Mouse (Mus musculus) frontal cortex, postnatal 10 days (tissue): ENCODE measurements around the gene Olfr1278.
"Not testable (repeated sequence)": the region's sequence is repeated elsewhere in the genome, so short reads cannot be mapped to it uniquely, and the experiment has no call there.

Experiments used
- DNase-seq, 2 experiments: peaks; one replicate each; pipeline ENCODE4 v3.0.0; 2022; ENCODE audit warnings: low spot score in 2 of 2, mixed read lengths in 1 of 2

The Olfr1278 gene

DNA sequence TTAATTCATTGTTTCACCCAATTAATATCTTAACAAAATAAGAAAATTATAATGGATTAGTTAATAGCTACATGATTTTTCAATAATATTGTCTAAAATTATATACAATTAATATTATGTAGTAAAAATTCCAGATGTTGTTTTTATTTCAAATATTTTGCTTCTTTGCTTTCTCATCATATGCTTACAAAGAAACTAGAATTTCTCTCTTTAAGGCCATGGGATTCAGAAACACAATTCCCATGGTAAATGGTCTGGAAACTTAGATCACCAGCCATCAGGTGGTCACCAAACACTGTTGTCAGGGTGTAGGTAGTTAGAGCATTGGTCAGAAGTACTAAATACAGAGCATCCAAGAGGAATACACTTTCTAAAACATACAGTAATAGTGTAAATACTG, at the start of gene Olfr1278:
Olfr1278 (plus strand) TSS at position 301 of the 400 bp plus-strand sequence.
- DNase-seq: no peak

DNA sequence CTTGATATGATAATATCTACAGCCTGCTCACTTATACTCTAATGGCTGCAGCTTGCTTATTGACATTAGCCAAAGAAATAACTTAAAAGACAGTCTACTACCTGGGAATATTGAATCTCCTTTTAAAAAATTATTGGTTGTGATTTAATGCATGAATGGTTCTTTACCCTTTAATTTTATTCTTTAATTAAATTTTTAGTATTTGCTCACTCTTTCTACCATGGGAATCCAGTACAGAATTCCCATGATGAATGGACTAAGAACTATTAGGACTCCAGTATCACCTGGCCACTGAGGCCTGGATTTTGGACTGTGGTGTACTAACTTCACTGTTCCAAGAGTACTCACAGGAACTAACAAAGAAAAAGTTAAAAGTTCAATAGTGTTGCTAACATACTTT, 35.7 kb upstream of the Olfr1278 start, which contains the start of gene Olfr1276:
Olfr1276 (plus strand) TSS at position 301 of the 400 bp plus-strand sequence.
- DNase-seq: no peak

DNA sequence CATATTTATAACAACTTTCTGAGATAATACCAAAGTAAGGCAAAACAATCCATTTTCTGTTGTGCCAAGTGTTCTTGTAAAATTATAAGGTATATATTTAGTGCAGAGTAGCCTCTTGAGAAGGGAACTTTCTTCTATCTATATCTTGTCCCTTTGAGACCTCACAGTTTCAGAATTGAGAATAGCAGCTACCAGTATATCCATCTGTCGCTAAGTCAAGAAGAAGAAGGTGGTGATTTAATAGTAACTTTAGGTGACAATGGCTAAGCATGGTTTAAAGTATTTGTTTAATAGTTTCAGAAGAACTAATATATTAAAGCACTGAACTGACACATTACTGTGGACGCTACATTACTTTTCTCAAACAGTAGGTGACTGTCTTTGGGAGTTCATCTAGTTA, 15.9 kb upstream of the Olfr1278 start, which contains the start of gene Olfr1277:
Olfr1277 (minus strand) TSS at position 101 of the 400 bp plus-strand sequence.
- no peak for DNase-seq

DNA sequence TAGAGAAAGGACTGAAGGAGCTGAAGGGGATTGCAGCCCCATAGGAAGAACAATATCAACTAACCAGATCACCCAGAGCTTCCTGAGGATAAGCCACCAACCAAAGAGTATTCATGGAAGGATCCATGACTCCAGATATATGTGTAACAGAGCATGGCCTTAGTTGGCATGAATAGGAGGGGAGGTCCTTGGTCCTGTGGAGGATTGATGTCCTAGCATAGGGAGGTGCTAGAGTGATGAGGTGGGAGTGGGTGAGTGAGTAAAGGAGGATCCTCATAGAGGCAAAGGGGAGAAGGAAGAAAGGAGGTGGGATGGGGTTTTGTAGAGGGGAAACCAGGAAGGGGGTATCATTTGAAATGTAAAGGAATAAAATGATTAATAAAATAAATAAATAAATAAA, 8.6 kb downstream of the Olfr1278 start:
- no peak for DNase-seq

DNA sequence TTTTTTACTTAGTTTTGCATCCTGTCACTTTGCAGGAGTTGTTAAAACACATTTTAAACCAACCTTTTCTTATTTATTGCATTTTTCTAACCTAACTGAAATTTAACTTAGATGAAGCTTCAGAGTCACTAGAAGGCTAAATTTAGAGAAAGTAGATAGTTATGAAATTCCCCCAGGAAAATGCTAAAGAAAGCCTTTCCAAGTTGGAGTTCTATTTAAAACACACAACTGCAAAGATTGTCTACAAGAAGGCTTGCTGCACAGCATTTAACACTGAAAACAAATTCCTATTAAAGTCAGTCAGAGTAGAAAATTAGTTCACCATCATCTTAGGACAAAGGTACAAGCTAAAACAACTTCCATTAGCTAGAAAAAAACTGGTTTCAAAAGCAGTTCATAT, 10.4 kb downstream of the Olfr1278 start, which contains the start of gene Olfr1279:
Olfr1279 (plus strand) TSS at position 262 of the 400 bp plus-strand sequence.
- no peak for DNase-seq

DNA sequence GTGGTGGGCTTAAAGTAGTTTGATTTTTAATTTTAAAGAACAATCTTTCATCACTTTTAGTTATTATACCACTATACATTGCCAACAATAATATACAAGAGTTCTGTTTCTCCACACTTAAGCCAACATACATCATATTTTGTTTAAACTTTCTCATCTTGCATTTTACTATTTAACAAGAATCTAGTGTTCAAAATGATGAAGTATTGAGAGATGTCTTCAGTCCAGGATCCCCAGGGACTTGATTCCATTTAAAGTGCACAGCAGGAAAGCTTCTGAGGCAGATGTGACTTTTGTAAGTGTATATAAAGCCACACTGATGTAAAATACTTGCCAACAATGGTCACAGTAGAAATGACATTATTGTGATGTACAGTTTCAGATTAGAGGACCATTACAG, 23.8 kb downstream of the Olfr1278 start, which contains the start of gene Olfr1280:
Olfr1280 (plus strand) TSS at position 301 of the 400 bp plus-strand sequence.
- no peak for DNase-seq

DNA sequence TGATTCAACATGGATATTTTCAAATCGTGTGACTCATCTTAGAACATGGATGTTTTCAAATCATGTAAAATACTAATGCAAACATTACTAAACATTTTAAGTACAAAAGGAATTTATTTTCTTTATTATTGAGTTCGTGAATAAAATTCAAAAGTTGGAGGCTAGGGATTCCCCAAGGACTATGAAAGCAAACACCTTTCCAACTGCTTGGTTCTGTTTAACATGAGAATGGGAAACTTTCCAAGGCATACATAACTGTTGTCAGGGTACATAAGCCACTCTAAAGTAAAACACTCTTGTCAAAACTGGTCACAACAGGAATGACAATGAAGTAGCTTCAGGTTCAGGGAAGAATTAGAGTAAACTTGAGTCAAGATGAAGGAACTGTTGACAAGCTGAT, 36.3 kb downstream of the Olfr1278 start, which contains the start of gene Olfr1281:
Olfr1281 (plus strand) TSS at position 301 of the 400 bp plus-strand sequence.
- no peak for DNase-seq

DNA sequence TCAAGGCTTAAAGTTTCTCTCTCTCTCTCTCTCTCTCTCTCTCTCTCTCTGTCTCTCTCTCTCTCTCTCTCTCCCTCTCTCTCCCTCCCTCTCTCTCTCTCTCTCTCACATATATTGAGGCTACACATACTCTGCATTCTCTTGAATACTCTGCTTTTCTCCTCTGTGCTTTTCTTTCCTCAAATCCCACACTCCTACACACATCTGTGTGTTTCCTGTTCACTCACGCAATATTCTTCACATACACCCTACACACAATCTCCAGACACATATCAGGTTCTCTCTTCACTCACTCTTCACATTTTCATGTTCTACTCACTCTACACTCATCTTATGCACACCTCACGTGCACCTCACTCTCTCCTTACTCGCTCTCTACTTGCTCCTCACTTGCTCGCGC, 43.8 kb downstream of the Olfr1278 start:
- DNase-seq: not testable (repeated sequence)

DNA sequence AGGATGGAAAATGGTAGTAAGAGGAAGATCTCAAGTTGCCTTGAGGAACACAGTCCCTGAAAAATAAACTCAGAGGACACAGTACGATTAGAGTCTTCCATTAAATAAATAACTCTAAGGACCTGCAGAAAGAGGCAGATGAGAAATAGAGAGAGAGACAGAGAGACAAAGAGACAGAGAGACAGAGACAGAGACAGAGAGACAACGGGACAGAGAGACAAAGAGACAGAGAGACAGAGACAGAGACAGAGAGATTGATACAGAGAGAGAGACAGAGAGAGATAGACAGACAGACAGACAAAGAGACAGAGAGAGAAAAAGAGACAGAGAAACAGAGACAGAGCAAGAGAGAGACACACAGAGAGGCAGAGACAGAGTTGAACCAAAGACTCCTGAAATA, 46.0 kb downstream of the Olfr1278 start, which contains the start of gene Olfr1282:
Olfr1282 (minus strand) TSS at position 101 of the 400 bp plus-strand sequence.
- no peak for DNase-seq
